Mouse (Mus musculus): ENCODE measurements around the gene Nlrp3. TPM values are rescaled to one million over a fixed set of nuclear protein-coding genes. Genes with fewer than 3 reads are reported as not detected.
"Not testable (repeated sequence)": the region's sequence is repeated elsewhere in the genome, so short reads cannot be mapped to it uniquely, and the experiment has no call there.

Nlrp3 gene
- polyA plus RNA-seq, 1 experiment from 2014 or later = 0.25 TPM

GRCm38 (mm10) chr11:59576135-59576534 is 34.8 kb downstream of the Nlrp3 start, which contains the start of gene Olfr222:
Gene Olfr222, minus strand, starts transcription at chr11:59576235.
- not testable (repeated sequence) for H3K9me3 ChIP-seq (replicated peaks); H3K36me3 ChIP-seq; ATAC-seq (ENCODE audit: insufficient number of reproducible peaks, low FRiP score, low TSS enrichment, low read depth); H3K4me2 ChIP-seq (replicated peaks); H3K4me3 ChIP-seq (replicated peaks); H3K27ac ChIP-seq (replicated peaks); H3K9ac ChIP-seq; H3K4me1 ChIP-seq
- peaks cover 14% of the 10 kb centered on the region for H3K27me3 ChIP-seq

GRCm38 (mm10) chr11:59584539-59584938 is 43.2 kb downstream of the Nlrp3 start:
- no peak for ATAC-seq (ENCODE audit: insufficient number of reproducible peaks, low FRiP score, low TSS enrichment, low read depth)
- 26% methylated on average over 6 of the region's 6 CpGs for WGBS

GRCm38 (mm10) chr11:59589496-59589895 is 48.1 kb downstream of the Nlrp3 start:
- peaks cover 4% of the 10 kb centered on the region; the same call in 1 of the 2 replicates for H3K27me3 ChIP-seq
- no peaks in the 10 kb centered on the region for H3K9me3 ChIP-seq (replicated peaks)
- no peaks in the 10 kb centered on the region for H3K4me1 ChIP-seq
- 87% methylated on average over 8 of the region's 8 CpGs for WGBS
- no peak overlapping the region for H3K27ac ChIP-seq (replicated peaks)
- ATAC-seq (ENCODE audit: insufficient number of reproducible peaks, low FRiP score, low TSS enrichment, low read depth) = no peak
- no peak overlapping the region for H3K4me3 ChIP-seq (replicated peaks)
- H3K9ac ChIP-seq = no peak overlapping the region
- H3K36me3 ChIP-seq = no peaks in the 10 kb centered on the region
- no peak overlapping the region for H3K4me2 ChIP-seq (replicated peaks)

More at GRCm38 (mm10) chr11:59584539-59584938, 43.2 kb downstream of the Nlrp3 start:
- H3K9me3 ChIP-seq (replicated peaks) = no peaks in the 10 kb centered on the region
- H3K36me3 ChIP-seq = no peaks in the 10 kb centered on the region
- no peaks in the 10 kb centered on the region for H3K4me1 ChIP-seq
- H3K4me2 ChIP-seq (replicated peaks) = no peak overlapping the region
- H3K27me3 ChIP-seq = peaks cover 4% of the 10 kb centered on the region; the same call in 1 of the 2 replicates
- no peak overlapping the region for H3K27ac ChIP-seq (replicated peaks)
- no peak overlapping the region for H3K4me3 ChIP-seq (replicated peaks)
- H3K9ac ChIP-seq = no peak overlapping the region

GRCm38 (mm10) chr11:59593189-59593588 is 51.8 kb downstream of the Nlrp3 start, which contains the start of gene Olfr223:
Gene Olfr223, minus strand, starts transcription at chr11:59593289.
- Histone ChIP-seq H3K9me3 (replicated peaks) (no peaks in the 10 kb centered on the region), H3K4me2 (replicated peaks) (no peak within 1 kb of the TSS), H3K9ac (no peak within 1 kb of the TSS), H3K27ac (replicated peaks) (no peak within 1 kb of the TSS), H3K4me1 (no peaks in the 10 kb centered on the region), H3K36me3 (no peaks in the 10 kb centered on the region), H3K27me3 (peaks cover 4% of the 10 kb centered on the region; the same call in 1 of the 2 replicates), H3K4me3 (replicated peaks) (no peak within 1 kb of the TSS)
- no peak for ATAC-seq (ENCODE audit: insufficient number of reproducible peaks, low FRiP score, low TSS enrichment, low read depth)
- WGBS = 74% methylated on average over 6 of the region's 6 CpGs

- no peak overlapping the region for H3K4me3 ChIP-seq (replicated peaks)
- 40% methylated on average over 4 of the region's 4 CpGs for WGBS
These were observed 54.7 kb downstream of the Nlrp3 start for GRCm38 (mm10) chr11:59596091-59596490.

GRCm38 (mm10) chr11:59596950-59597349 is 55.6 kb downstream of the Nlrp3 start:
- Histone ChIP-seq H3K4me3 (replicated peaks) (no peak overlapping the region), H3K27ac (replicated peaks) (no peak overlapping the region), H3K9ac (no peak overlapping the region), H3K9me3 (replicated peaks) (no peaks in the 10 kb centered on the region), H3K4me1 (no peaks in the 10 kb centered on the region), H3K36me3 (no peaks in the 10 kb centered on the region), H3K27me3 (0 out of 2 replicates have a peak, but pooled peaks cover 3% of the 10 kb centered on the region), H3K4me2 (replicated peaks) (no peak overlapping the region)
- WGBS = 85% methylated on average over 8 of the region's 8 CpGs
- ATAC-seq (ENCODE audit: insufficient number of reproducible peaks, low FRiP score, low TSS enrichment, low read depth) = no peak

More at GRCm38 (mm10) chr11:59596091-59596490, 54.7 kb downstream of the Nlrp3 start:
- no peak for ATAC-seq (ENCODE audit: insufficient number of reproducible peaks, low FRiP score, low TSS enrichment, low read depth)
- no peak overlapping the region for H3K9ac ChIP-seq
- no peak overlapping the region for H3K27ac ChIP-seq (replicated peaks)
- H3K9me3 ChIP-seq (replicated peaks) = no peaks in the 10 kb centered on the region
- H3K36me3 ChIP-seq = no peaks in the 10 kb centered on the region
- H3K27me3 ChIP-seq = 0 out of 2 replicates have a peak, but pooled peaks cover 3% of the 10 kb centered on the region
- no peak overlapping the region for H3K4me2 ChIP-seq (replicated peaks)
- no peaks in the 10 kb centered on the region for H3K4me1 ChIP-seq

GRCm38 (mm10) chr11:59599211-59599610 is 57.8 kb downstream of the Nlrp3 start:
- H3K9me3 ChIP-seq (replicated peaks) = no peaks in the 10 kb centered on the region
- 57% methylated on average over 7 of the region's 7 CpGs for WGBS
- ATAC-seq (ENCODE audit: insufficient number of reproducible peaks, low FRiP score, low TSS enrichment, low read depth) = no peak
- H3K4me1 ChIP-seq = no peaks in the 10 kb centered on the region
- H3K9ac ChIP-seq = no peak overlapping the region
- H3K36me3 ChIP-seq = no peaks in the 10 kb centered on the region
- no peak overlapping the region for H3K4me3 ChIP-seq (replicated peaks)
- H3K27me3 ChIP-seq = 0 out of 2 replicates have a peak, but pooled peaks cover 3% of the 10 kb centered on the region
- H3K4me2 ChIP-seq (replicated peaks) = no peak overlapping the region
- no peak overlapping the region for H3K27ac ChIP-seq (replicated peaks)

- Histone ChIP-seq H3K9me3 (replicated peaks) (no peaks in the 10 kb centered on the region), H3K27ac (replicated peaks) (no peak overlapping the region), H3K27me3 (0 out of 2 replicates have a peak, but pooled peaks cover 3% of the 10 kb centered on the region), H3K4me1 (no peaks in the 10 kb centered on the region), H3K4me2 (replicated peaks) (no peak overlapping the region), H3K4me3 (replicated peaks) (no peak overlapping the region), H3K9ac (no peak overlapping the region), H3K36me3 (no peaks in the 10 kb centered on the region)
- WGBS = 75% methylated on average over 3 of the region's 3 CpGs
- no peak for ATAC-seq (ENCODE audit: insufficient number of reproducible peaks, low FRiP score, low TSS enrichment, low read depth)
These were observed 59.5 kb downstream of the Nlrp3 start for GRCm38 (mm10) chr11:59600872-59601271.

GRCm38 (mm10) chr11:59602287-59602686 is 60.9 kb downstream of the Nlrp3 start:
- H3K9me3 ChIP-seq (replicated peaks) = no peaks in the 10 kb centered on the region

GRCm38 (mm10) chr11:59611646-59612045 is 70.3 kb downstream of the Nlrp3 start:
- H3K27ac ChIP-seq (replicated peaks) = no peak overlapping the region
- H3K4me3 ChIP-seq (replicated peaks) = no peak overlapping the region
- no peaks in the 10 kb centered on the region for H3K27me3 ChIP-seq
- H3K9me3 ChIP-seq (replicated peaks) = no peaks in the 10 kb centered on the region
- H3K36me3 ChIP-seq = no peaks in the 10 kb centered on the region
- no peak overlapping the region for H3K9ac ChIP-seq
- ATAC-seq (ENCODE audit: insufficient number of reproducible peaks, low FRiP score, low TSS enrichment, low read depth) = no peak
- no peaks in the 10 kb centered on the region for H3K4me1 ChIP-seq
- H3K4me2 ChIP-seq (replicated peaks) = no peak overlapping the region
- 76% methylated on average over 5 of the region's 5 CpGs for WGBS

More at GRCm38 (mm10) chr11:59602287-59602686, 60.9 kb downstream of the Nlrp3 start:
- H3K4me1 ChIP-seq = no peaks in the 10 kb centered on the region
- H3K36me3 ChIP-seq = no peaks in the 10 kb centered on the region
- 0 out of 2 replicates have a peak, but pooled peaks cover 3% of the 10 kb centered on the region for H3K27me3 ChIP-seq
- no peak for ATAC-seq (ENCODE audit: insufficient number of reproducible peaks, low FRiP score, low TSS enrichment, low read depth)
- no peak overlapping the region for H3K9ac ChIP-seq
- H3K4me2 ChIP-seq (replicated peaks) = no peak overlapping the region
- no peak overlapping the region for H3K4me3 ChIP-seq (replicated peaks)
- WGBS = 80% methylated on average over 1 of the region's 1 CpGs
- H3K27ac ChIP-seq (replicated peaks) = no peak overlapping the region

- no peak overlapping the region for H3K9ac ChIP-seq
- H3K27ac ChIP-seq (replicated peaks) = no peak overlapping the region
- no peak for ATAC-seq (ENCODE audit: insufficient number of reproducible peaks, low FRiP score, low TSS enrichment, low read depth)
- WGBS = 56% methylated on average over 4 of the region's 4 CpGs
- H3K4me1 ChIP-seq = no peaks in the 10 kb centered on the region
- H3K27me3 ChIP-seq = no peaks in the 10 kb centered on the region
- no peak overlapping the region for H3K4me3 ChIP-seq (replicated peaks)
- H3K4me2 ChIP-seq (replicated peaks) = no peak overlapping the region
- no peaks in the 10 kb centered on the region for H3K9me3 ChIP-seq (replicated peaks)
- no peaks in the 10 kb centered on the region for H3K36me3 ChIP-seq
These were observed 72.8 kb downstream of the Nlrp3 start for GRCm38 (mm10) chr11:59614120-59614519.
